Mouse (Mus musculus) gastrocnemius, adult 2 months (tissue): Measurements from ENCODE around the gene Sox3. TPM values are rescaled to one million over a fixed set of nuclear protein-coding genes. Genes with fewer than 3 reads are reported as not detected.

ENCODE experiments used
- DNase-seq: peaks from one replicate; pipeline ENCODE4 v3.0.0; 2022
- H3K27ac ChIP-seq: fragments of 200-600 bp; 2 replicates; pipeline ENCODE4 v1.8.1; 2022; ENCODE audit warnings: mild to moderate bottlenecking
- H3K4me3 ChIP-seq: fragments of 200-600 bp; 2 replicates; pipeline ENCODE4 v1.8.1; 2022; ENCODE audit warnings: mild to moderate bottlenecking, moderate library complexity
- CTCF ChIP-seq: fragments of 200-600 bp; IDR thresholded peaks from 2 replicates; pipeline ENCODE4 v1.8.1; 2022; ENCODE audit warnings: antibody characterized with exemption, mild to moderate bottlenecking, moderate library complexity
- intact Hi-C: fragments of 180-260 bp; cut with DNase I; formaldehyde crosslinking; loops from one replicate; pipeline ENCODE4 v1.15.1; 2025
- long read RNA-seq, 2 experiments: library from polyadenylated mRNA; stranded (forward); transcript quantifications; one replicate each; pipeline ENCODE4 v2.0.0; 2021
- total RNA-seq, 2 experiments: library from RNA; stranded (reverse); gene quantifications; 2 replicates each; pipeline ENCODE4 v1.2.3; 2021

The Sox3 gene
- total RNA-seq, result not detected
- long read RNA-seq, experiment 1, result 0 reads
- long read RNA-seq, experiment 2, result 0 reads

DNA sequence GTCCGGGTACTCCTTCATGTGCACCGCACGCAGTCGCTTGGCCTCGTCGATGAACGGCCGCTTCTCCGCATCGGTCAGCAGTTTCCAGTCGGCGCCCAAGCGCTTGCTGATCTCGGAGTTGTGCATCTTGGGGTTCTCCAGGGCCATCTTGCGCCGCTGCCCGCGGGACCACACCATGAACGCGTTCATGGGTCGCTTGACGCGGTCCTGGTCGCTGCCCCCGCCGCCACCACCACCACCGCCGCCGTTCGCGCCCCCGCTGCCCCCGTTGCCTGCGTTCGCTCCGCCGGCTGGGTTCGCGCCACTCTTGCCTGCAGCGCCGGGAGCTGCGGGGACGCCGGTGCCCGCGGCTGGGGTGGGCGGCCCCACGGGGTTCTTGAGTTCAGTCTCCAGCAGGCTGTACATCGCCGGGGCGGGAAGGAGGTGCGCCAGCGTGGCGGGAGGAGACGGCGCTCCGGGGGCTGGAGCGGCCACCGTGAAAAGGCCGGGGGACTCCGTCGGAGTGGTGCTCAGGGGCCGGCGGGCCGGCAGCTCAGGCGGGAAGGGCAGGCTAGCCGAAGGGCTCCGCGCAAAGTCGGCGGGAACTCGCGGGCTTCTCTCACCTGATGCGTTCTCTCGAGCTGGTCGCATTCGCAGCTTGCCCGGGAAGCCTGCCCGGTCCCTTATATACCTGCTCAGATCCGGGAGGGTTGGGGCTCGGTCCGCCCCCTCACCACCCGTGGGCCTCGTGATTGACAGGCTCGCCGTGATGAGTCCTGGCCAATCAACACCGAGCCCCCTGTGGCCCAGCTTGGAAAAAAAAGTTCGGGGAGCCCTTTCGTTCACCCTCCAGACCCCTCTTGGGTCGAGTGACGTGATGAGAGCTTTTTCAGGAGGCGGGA lies at the start of gene Sox3:
TSS of gene Sox3 (minus strand) at position 630 of the 881 bp plus-strand sequence.
- Histone ChIP-seq H3K4me3 (peak within 1 kb of the TSS; percentile 65), H3K27ac (no peak within 1 kb of the TSS)
- TF ChIP-seq CTCF, result no peak
- intact Hi-C loops, result no loop called here
- DNase-seq, result no peak

- Histone ChIP-seq H3K4me3 (no peak overlapping the region), H3K27ac (no peak overlapping the region)
- no peak for TF ChIP-seq CTCF
- no peak for DNase-seq
- intact Hi-C loops, result no loop called here
Measured at GRCm38 (mm10) chrX:60940225-60940624, 47.0 kb upstream of the Sox3 start.

- no peak for DNase-seq
- Histone ChIP-seq H3K4me3 (no peak overlapping the region), H3K27ac (no peak overlapping the region)
- intact Hi-C loops, result no loop called here
- no peak for TF ChIP-seq CTCF
Measured at GRCm38 (mm10) chrX:60899546-60899945, 6.3 kb upstream of the Sox3 start.

DNA sequence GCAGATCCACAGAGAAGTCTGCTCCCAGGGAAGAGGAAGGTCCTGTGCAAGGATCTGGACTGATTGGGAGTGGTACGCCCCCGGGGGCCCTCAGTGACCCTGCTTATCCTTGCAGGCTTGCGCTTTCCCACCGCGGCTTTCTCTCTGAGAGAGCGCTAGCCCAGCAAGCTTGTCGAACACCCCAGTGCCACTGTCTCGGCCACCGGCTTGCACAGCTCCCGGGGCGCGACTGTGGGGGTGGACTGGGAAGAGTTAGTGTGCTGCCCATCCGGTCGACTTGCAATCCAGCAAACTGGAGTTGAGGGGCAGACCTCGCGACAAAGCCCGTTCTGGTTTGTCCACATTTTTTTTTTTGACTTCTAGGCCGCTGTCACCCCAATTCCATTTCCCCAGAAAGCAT lies 5.4 kb upstream of the Sox3 start:
- DNase-seq, result no peak
- H3K4me3 ChIP-seq, result no peak overlapping the region
- TF ChIP-seq CTCF, result no peak
- intact Hi-C loops, result no loop called here
- no peak overlapping the region for H3K27ac ChIP-seq

- intact Hi-C loops, result no loop called here
- DNase-seq, result no peak
- Histone ChIP-seq H3K27ac (no peak overlapping the region), H3K4me3 (no peak overlapping the region)
- no peak for TF ChIP-seq CTCF
Measured at GRCm38 (mm10) chrX:60896296-60896695, 3.1 kb upstream of the Sox3 start.

DNA sequence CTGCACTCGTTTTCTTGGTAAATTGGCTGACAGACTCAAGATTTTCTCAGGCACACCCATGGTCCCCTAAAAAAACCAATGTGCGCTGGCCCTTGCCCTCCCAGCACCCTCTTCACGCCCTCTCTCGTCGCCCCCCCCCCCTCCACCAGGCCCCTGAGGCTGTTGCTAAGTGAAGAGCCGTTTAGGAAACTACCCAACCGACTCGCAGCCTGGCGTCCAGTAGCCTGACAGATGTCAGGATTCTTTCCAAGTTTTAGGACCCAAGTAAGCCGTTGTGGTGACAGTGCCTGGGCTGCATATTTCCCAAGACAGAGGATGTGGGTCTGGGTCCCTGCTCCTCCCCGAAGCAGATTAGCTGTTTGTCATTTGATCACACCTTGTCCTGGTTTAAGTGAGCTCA lies 2.2 kb upstream of the Sox3 start:
- intact Hi-C loops, result no loop called here
- no peak overlapping the region for H3K27ac ChIP-seq
- no peak overlapping the region for H3K4me3 ChIP-seq
- no peak for TF ChIP-seq CTCF
- DNase-seq, result no peak

DNA sequence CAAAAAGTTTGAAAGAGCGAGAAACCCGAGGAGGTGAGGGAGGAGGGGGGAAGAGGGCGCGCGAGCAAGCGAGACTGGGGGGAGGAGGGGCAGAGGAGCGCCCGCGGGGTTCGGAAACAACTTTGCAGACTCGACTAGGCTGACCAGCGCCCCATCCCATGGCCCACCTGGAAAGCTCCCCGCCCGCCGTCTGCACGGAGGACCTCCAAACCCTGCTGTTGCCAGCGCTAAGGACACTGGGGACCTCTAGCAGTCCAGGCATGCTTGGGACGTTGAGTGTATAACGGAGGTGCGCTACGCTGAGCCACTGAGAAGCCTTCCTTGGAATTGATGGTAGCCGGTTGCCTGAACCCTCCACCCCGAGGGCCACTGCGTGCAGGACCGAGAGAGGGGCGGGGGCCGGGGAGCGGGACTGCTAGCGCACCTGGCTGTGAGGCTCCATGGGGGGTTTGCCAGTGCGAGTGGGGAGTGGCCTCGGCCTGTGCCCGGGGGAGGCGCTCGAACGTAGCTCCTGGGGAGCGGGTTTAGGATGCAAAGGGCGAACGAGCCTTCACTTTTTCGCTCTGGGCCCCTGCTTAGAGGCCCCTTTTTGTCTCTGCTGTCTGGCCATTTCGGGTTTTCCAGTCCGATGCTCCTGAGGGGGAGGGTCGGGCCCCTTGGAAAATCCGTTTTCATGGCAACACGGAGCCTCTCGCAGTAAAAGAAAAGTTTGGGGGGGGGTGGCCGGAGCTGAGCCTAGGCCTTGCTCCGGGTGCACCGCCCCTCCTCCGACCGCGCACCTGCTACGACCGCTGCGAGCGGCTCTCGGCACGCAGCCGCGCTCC lies 702 bp upstream of the Sox3 start:
- DNase-seq, result no peak
- no peak for TF ChIP-seq CTCF
- Histone ChIP-seq H3K27ac (no peak overlapping the region), H3K4me3 (peak overlapping the region; percentile 65)
- intact Hi-C loops, result no loop called here

DNA sequence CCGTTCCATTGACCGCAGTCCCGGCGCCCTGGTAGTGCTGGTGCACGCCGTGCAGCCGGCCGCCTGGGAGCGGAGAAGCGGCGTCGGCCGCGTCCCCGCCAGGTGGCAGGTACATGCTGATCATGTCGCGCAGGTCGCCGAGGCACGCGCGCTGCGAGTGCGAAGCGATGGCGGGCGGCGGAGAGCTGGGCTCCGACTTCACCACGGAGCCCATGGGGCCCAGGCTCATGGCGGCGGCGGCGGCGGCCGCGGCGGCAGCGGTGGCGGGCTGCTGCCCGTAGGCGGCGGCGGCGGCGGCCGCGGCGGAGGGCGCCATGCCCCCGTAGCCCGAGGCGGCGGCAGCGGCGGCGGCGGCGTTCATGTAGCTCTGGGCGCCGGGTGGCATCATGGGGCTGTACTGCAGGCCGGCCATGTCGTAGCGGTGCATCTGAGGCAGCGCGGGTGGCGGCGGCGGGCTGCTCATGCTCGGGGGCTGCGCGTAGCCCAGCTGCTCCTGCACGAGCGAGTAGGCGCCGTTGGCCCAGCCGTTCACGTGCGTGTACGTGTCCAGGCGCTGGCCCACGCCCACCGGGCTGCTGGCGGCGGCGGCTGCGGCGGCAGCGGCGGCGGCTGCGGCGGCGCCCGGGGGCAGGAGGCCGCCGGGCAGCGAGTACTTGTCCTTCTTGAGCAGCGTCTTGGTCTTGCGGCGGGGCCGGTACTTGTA lies 981 bp downstream of the Sox3 start:
- intact Hi-C loops, result no loop called here
- peak; percentile 20 for DNase-seq
- Histone ChIP-seq H3K4me3 (peak overlapping the region; percentile 65), H3K27ac (no peak overlapping the region)
- TF ChIP-seq CTCF, result no peak

- Histone ChIP-seq H3K27ac (no peak overlapping the region), H3K4me3 (peak overlapping the region; percentile 65)
- no peak for TF ChIP-seq CTCF
- intact Hi-C loops, result no loop called here
- no peak for DNase-seq
Measured at GRCm38 (mm10) chrX:60891329-60892095, 1.7 kb downstream of the Sox3 start.

DNA sequence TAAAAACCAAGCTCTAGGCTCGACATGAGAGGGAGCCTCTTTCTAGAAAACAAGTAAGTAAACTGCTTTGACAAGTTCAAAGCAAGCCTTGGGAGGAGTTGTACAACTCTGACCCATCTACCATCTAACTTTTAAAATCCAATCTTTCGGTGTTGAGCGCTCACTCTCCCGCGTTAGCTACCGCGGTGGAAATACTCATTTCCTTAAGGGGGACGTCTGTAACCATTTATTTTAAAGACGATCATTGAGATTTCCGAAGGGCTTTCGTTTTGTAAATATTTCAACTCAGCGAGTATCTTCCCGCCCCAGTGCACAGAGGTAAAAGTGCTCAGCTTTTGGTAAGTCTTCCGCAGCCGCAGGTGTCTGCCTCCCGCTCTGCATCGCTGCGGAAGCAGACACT lies 2.6 kb downstream of the Sox3 start:
- intact Hi-C loops, result no loop called here
- TF ChIP-seq CTCF, result no peak
- DNase-seq, result no peak
- Histone ChIP-seq H3K4me3 (peak overlapping the region; percentile 46), H3K27ac (no peak overlapping the region)

GRCm38 (mm10) chrX:60889956-60890485 lies 3.2 kb downstream of the Sox3 start:
- no peak overlapping the region for H3K4me3 ChIP-seq
- intact Hi-C loops, result no loop called here
- H3K27ac ChIP-seq, result no peak overlapping the region
- DNase-seq, result no peak
- no peak for TF ChIP-seq CTCF
